Mouse (Mus musculus) CH12.LX (cell line): Measurements from ENCODE around the gene Selp. TPM values are rescaled to one million over a fixed set of nuclear protein-coding genes. Genes with fewer than 3 reads are reported as not detected.

ENCODE experiments used
- DNase-seq: peaks from one replicate; pipeline ENCODE4 v3.0.0-alpha.2; 2013; ENCODE audit errors: extremely low read depth
- H3K27ac ChIP-seq: 2 replicates; pipeline ENCODE4 v1.5.1; 2012; ENCODE audit warnings: low read depth, mild to moderate bottlenecking, control low read depth, moderate library complexity; ENCODE audit not compliant: insufficient read depth
- H3K27me3 ChIP-seq: replicated peaks from 2 replicates; pipeline ENCODE3; 2012; ENCODE audit warnings: inconsistent platforms
- H3K36me3 ChIP-seq, 2 experiments: replicated peaks in 1 of 2; 2 replicates each; pipeline versions ENCODE3 to v1.6.1; 2012; ENCODE audit warnings: inconsistent platforms in 1 of 2, low read length in 1 of 2, mild to moderate bottlenecking in 1 of 2, mixed read lengths in 1 of 2, moderate library complexity in 1 of 2; ENCODE audit not compliant: control insufficient read depth in 1 of 2, insufficient read depth in 1 of 2
- H3K4me1 ChIP-seq, 2 experiments: 2 replicates each; pipeline ENCODE4 v1.6.1; 2012; ENCODE audit warnings: inconsistent platforms in 1 of 2, moderate library complexity in 1 of 2; ENCODE audit not compliant: insufficient read depth in 2 of 2, control insufficient read depth in 1 of 2
- H3K4me2 ChIP-seq: 2 replicates; pipeline ENCODE4 v1.6.1; 2012; ENCODE audit warnings: low read depth, mild to moderate bottlenecking, control low read depth; ENCODE audit not compliant: poor library complexity, insufficient read depth, severe bottlenecking
- H3K4me3 ChIP-seq, 3 experiments: fragments of 150-350 bp in 1 of 3; sonication (generic) in 1 of 3; replicated peaks in 1 of 3; 2 replicates each; pipeline versions ENCODE3 to v1.5.1; 2011 to 2012; ENCODE audit warnings: low read depth in 2 of 3, low read length in 2 of 3, mild to moderate bottlenecking in 2 of 3, moderate library complexity in 2 of 3, control low read depth in 1 of 3, improper control_type of control experiment in 1 of 3, inconsistent platforms in 1 of 3, mixed read lengths in 1 of 3; ENCODE audit not compliant: poor library complexity in 1 of 3
- H3K79me2 ChIP-seq: replicated peaks from 2 replicates; pipeline ENCODE4 v1.6.1; 2012; ENCODE audit warnings: mild to moderate bottlenecking, moderate library complexity; ENCODE audit not compliant: control insufficient read depth, poor library complexity, insufficient read depth, severe bottlenecking; ENCODE audit errors: extremely low read depth
- H3K9ac ChIP-seq: 2 replicates; pipeline ENCODE4 v1.6.1; 2012; ENCODE audit warnings: low read depth, mild to moderate bottlenecking, control low read depth, moderate library complexity; ENCODE audit not compliant: insufficient read depth
- H3K9me3 ChIP-seq: replicated peaks from 2 replicates; pipeline ENCODE3; 2012; ENCODE audit warnings: low read length, inconsistent platforms, mixed read lengths
- BHLHE40 ChIP-seq: IDR thresholded peaks from 2 replicates; pipeline ENCODE4 v1.6.1; 2011; ENCODE audit warnings: mild to moderate bottlenecking, low read depth, low read length, improper control_type of control experiment
- CHD1 ChIP-seq: IDR thresholded peaks from 2 replicates; pipeline ENCODE4 v1.6.1; 2012; ENCODE audit warnings: low read depth, low read length, improper control_type of control experiment, inconsistent platforms
- CHD2 ChIP-seq: IDR thresholded peaks from 2 replicates; pipeline ENCODE4 v1.6.1; 2011; ENCODE audit warnings: low read length, improper control_type of control experiment
- ELF1 ChIP-seq: IDR thresholded peaks from 2 replicates; pipeline ENCODE4 v1.6.1; 2014; ENCODE audit warnings: low read depth, mild to moderate bottlenecking, inconsistent platforms, low read length, improper control_type of control experiment
- ETS1 ChIP-seq: conservative IDR thresholded peaks from 2 replicates; pipeline ENCODE4 v1.6.1; 2012; ENCODE audit warnings: low read depth, mild to moderate bottlenecking, inconsistent platforms, low read length, improper control_type of control experiment, moderate library complexity
- GABPA ChIP-seq: IDR thresholded peaks from 2 replicates; pipeline ENCODE4 v1.6.1; 2012; ENCODE audit warnings: low read depth, low read length, improper control_type of control experiment, inconsistent platforms; ENCODE audit not compliant: insufficient replicate concordance
- IRF4 ChIP-seq: IDR thresholded peaks from 2 replicates; pipeline ENCODE4 v1.6.1; 2014; ENCODE audit warnings: low read depth, mild to moderate bottlenecking, inconsistent platforms, low read length, improper control_type of control experiment
- JUN ChIP-seq: IDR thresholded peaks from 2 replicates; pipeline ENCODE4 v1.6.1; 2011; ENCODE audit warnings: low read depth, mild to moderate bottlenecking, low read length, improper control_type of control experiment, moderate library complexity; ENCODE audit not compliant: insufficient read depth
- JUND ChIP-seq: conservative IDR thresholded peaks from 2 replicates; pipeline ENCODE4 v1.6.1; 2011; ENCODE audit warnings: low read depth, low read length, improper control_type of control experiment
- KAT2A ChIP-seq: IDR thresholded peaks from 2 replicates; pipeline ENCODE4 v1.6.1; 2012; ENCODE audit warnings: low read length, improper control_type of control experiment, inconsistent platforms; ENCODE audit not compliant: insufficient replicate concordance
- MAX ChIP-seq: IDR thresholded peaks from 2 replicates; pipeline ENCODE4 v1.6.1; 2011; ENCODE audit warnings: low read length, improper control_type of control experiment
- MXI1 ChIP-seq: IDR thresholded peaks from 2 replicates; pipeline ENCODE4 v1.6.1; 2011; ENCODE audit warnings: mild to moderate bottlenecking, low read depth, low read length, improper control_type of control experiment
- MYC ChIP-seq: IDR thresholded peaks from 2 replicates; pipeline ENCODE4 v1.6.1; 2011; ENCODE audit warnings: low read depth, mild to moderate bottlenecking, improper control_type of control experiment, low read length
- PAX5 ChIP-seq: IDR thresholded peaks from 2 replicates; pipeline ENCODE4 v1.6.1; 2012; ENCODE audit warnings: low read length, inconsistent platforms, mixed read lengths
- POLR2A ChIP-seq: IDR thresholded peaks from 2 replicates; pipeline ENCODE4 v1.6.1; 2011; ENCODE audit warnings: low read depth, mild to moderate bottlenecking, improper control_type of control experiment, low read length
- POLR2AphosphoS2 ChIP-seq: IDR thresholded peaks from 2 replicates; pipeline ENCODE4 v1.6.1; 2011; ENCODE audit warnings: low read depth, low read length, improper control_type of control experiment
- RCOR1 ChIP-seq: conservative IDR thresholded peaks from 2 replicates; pipeline ENCODE4 v1.6.1; 2012; ENCODE audit warnings: low read depth, mild to moderate bottlenecking, inconsistent platforms, low read length, improper control_type of control experiment
- SIN3A ChIP-seq: IDR thresholded peaks from 2 replicates; pipeline ENCODE4 v1.6.1; 2012; ENCODE audit warnings: low read length, improper control_type of control experiment, inconsistent platforms
- SMC3 ChIP-seq: IDR thresholded peaks from 2 replicates; pipeline ENCODE4 v1.6.1; 2011; ENCODE audit warnings: low read depth, low read length, improper control_type of control experiment
- UBTF ChIP-seq: IDR thresholded peaks from 2 replicates; pipeline ENCODE4 v1.6.1; 2012; ENCODE audit warnings: low read depth, mild to moderate bottlenecking, inconsistent platforms, low read length, improper control_type of control experiment, moderate library complexity
- USF1 ChIP-seq: IDR thresholded peaks from 2 replicates; pipeline ENCODE4 v1.6.1; 2014; ENCODE audit warnings: low read depth, mild to moderate bottlenecking, inconsistent platforms, low read length, improper control_type of control experiment
- USF2 ChIP-seq: conservative IDR thresholded peaks from 2 replicates; pipeline ENCODE4 v1.6.1; 2011; ENCODE audit warnings: low read depth, low read length, improper control_type of control experiment
- ZC3H11A ChIP-seq: IDR thresholded peaks from 2 replicates; pipeline ENCODE4 v1.6.1; 2012; ENCODE audit warnings: low read depth, mild to moderate bottlenecking, inconsistent platforms, low read length, improper control_type of control experiment
- ZKSCAN1 ChIP-seq: IDR thresholded peaks from 2 replicates; pipeline ENCODE4 v1.6.1; 2012; ENCODE audit warnings: low read depth, inconsistent platforms, low read length, improper control_type of control experiment, borderline replicate concordance
- ZMIZ1 ChIP-seq: IDR thresholded peaks from 2 replicates; pipeline ENCODE4 v1.6.1; 2012; ENCODE audit warnings: low read depth, mild to moderate bottlenecking, inconsistent platforms, low read length, improper control_type of control experiment
- dilution Hi-C: fragments of 300-500 bp; cut with MboI; formaldehyde crosslinking; loops from 2 replicates; pipeline ENCODE4 v1.14.3; 2020; ENCODE audit warnings: low sequenced_read_pairs; ENCODE audit not compliant: extremely low pct_unique_long_range_greater_than_20kb, extremely low pct_ligation_motif_present
- in situ Hi-C: fragments of 300-500 bp; cut with MboI; formaldehyde crosslinking; loops from 3 replicates; pipeline ENCODE4 v1.14.3; 2019; ENCODE audit warnings: low sequenced_read_pairs, low pct_ligation_motif_present, low pct_unique_long_range_greater_than_20kb, mixed read lengths
- polyA plus RNA-seq: library from polyadenylated mRNA; unstranded; fragments of >175 nt; gene quantifications from 2 replicates; pipeline ENCODE4 v1.2.1, GENCODE M21; 2012; ENCODE audit warnings: low read depth; ENCODE audit not compliant: insufficient read length
- total RNA-seq, 2 experiments: library from RNA; depleted of rRNA; stranded (reverse); fragments of 300-350 nt in 1 of 2; fragments of >200 nt in 1 of 2; gene quantifications; 2 replicates each; pipeline ENCODE4 v1.2.3; 2012 to 2014

Selp gene
- total and polyA plus RNA-seq, 3 experiments = 0.21 to 0.43 TPM; not detected in 1

- Histone ChIP-seq H3K9me3 (no peaks in the 10 kb centered on the region), H3K36me3 (no peaks in the 10 kb centered on the region), H3K27ac (no peak overlapping the region), H3K79me2 (no peaks in the 10 kb centered on the region), H3K4me2 (no peak overlapping the region), H3K27me3 (no peaks in the 10 kb centered on the region), H3K9ac (no peak overlapping the region), H3K4me1 (peaks cover 0 to 78% of the 10 kb centered on the region in 2 experiments; a peak in 2 of 4 replicates), H3K4me3 (no peak overlapping the region)
- DNase-seq = no peak
- dilution Hi-C loops (no loop called here), in situ Hi-C loops (no loop called here)
- TF ChIP-seq IRF4 (no peak), ZKSCAN1 (no peak), KAT2A (no peak), BHLHE40 (no peak), JUN (no peak), SIN3A (no peak), GABPA (no peak), UBTF (no peak), ELF1 (no peak), JUND (no peak), POLR2AphosphoS2 (no peak), POLR2A (no peak), MAX (no peak), CHD2 (no peak), RCOR1 (no peak), SMC3 (no peak), PAX5 (no peak), ETS1 (no peak), ZMIZ1 (no peak)
Observed at GRCm38 (mm10) chr1:164073803-164074202, 41.3 kb upstream of the Selp start.

GRCm38 (mm10) chr1:164074606-164075140, 40.4 kb upstream of the Selp start:
- dilution Hi-C loops (no loop called here), in situ Hi-C loops (no loop called here)
- TF ChIP-seq USF2 = no peak
- TF ChIP-seq SIN3A = no peak
- TF ChIP-seq ZMIZ1 = no peak
- no peak for TF ChIP-seq CHD1
- no peak for TF ChIP-seq MXI1
- TF ChIP-seq ZC3H11A = no peak
- no peak for TF ChIP-seq ZKSCAN1
- no peak for TF ChIP-seq ELF1
- TF ChIP-seq MYC = no peak
- TF ChIP-seq USF1 = no peak
- Histone ChIP-seq H3K9ac (no peak overlapping the region), H3K27me3 (no peaks in the 10 kb centered on the region), H3K4me3 (no peak overlapping the region), H3K36me3 (no peaks in the 10 kb centered on the region), H3K79me2 (no peaks in the 10 kb centered on the region), H3K27ac (no peak overlapping the region), H3K4me1 (peaks cover 0 to 86% of the 10 kb centered on the region in 2 experiments; a peak in 2 of 4 replicates), H3K4me2 (no peak overlapping the region), H3K9me3 (no peaks in the 10 kb centered on the region)
- no peak for DNase-seq
